Mouse (Mus musculus) E14TG2a.4 (cell line): ENCODE results near the gene Stac.

Source experiments
- CTCF ChIP-seq: conservative IDR thresholded peaks from 2 replicates; pipeline ENCODE4 v1.5.1; 2014; ENCODE audit warnings: low read length
- NANOG ChIP-seq: IDR thresholded peaks from 2 replicates; pipeline ENCODE4 v1.6.1; 2014; ENCODE audit warnings: borderline replicate concordance, low read length, mixed read lengths
- POU5F1 ChIP-seq: IDR thresholded peaks from 2 replicates; pipeline ENCODE4 v1.6.1; 2014; ENCODE audit warnings: low read length, borderline replicate concordance

- TF ChIP-seq CTCF (no peak), POU5F1 (no peak), NANOG (no peak)
These were observed at the start of gene Stac for GRCm38 (mm10) chr9:111689680-111690483.
